Mouse (Mus musculus) ovary, postnatal 14 days (tissue): ENCODE results near the gene Grk6.

Experiments
- DNase-seq: peaks from one replicate; pipeline ENCODE4 v3.0.0; 2022; ENCODE audit warnings: low spot score

Grk6 gene

GRCm38 (mm10) chr13:55484520-55485088, 39.7 kb downstream of the Grk6 start:
- no peak for DNase-seq

DNA sequence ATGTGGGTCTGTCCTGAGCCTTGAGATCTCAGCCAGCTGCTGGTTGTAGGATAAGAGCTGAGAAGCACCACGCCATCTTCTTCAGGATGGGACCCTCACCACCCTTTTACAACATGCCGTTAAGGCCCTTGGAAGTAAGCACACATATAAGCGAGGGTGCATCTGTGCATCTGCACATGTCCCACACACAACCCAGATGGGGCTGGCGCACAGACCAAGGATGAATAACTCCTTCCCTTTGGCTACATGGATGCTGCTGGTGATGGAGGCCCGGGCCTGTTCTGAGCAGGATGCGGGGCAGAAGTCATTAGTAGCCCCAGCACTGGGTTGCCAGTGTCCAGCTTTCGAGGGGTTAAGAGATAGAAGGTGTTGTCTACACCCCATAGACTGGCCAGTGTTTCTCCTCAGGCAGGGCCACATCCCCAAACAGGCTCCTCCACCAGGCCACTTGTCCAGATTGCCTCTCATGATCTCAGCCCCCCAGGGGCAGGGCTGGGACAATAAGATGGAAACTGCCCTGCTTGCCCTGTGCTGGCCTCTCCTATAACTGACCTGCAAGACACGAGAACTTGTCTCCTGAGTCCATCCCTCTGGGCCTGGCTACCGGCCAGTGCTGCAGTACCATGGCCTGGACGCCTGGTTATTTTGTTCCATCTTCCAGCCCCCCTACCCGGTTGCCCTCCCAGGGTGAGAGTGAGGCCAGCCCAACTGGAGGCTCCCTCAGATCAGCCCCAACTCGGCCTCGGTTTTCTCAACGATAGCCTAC, 41.3 kb downstream of the Grk6 start:
- DNase-seq = no peak

- DNase-seq = no peak
Observed at GRCm38 (mm10) chr13:55486916-55487577, 42.2 kb downstream of the Grk6 start.

DNA sequence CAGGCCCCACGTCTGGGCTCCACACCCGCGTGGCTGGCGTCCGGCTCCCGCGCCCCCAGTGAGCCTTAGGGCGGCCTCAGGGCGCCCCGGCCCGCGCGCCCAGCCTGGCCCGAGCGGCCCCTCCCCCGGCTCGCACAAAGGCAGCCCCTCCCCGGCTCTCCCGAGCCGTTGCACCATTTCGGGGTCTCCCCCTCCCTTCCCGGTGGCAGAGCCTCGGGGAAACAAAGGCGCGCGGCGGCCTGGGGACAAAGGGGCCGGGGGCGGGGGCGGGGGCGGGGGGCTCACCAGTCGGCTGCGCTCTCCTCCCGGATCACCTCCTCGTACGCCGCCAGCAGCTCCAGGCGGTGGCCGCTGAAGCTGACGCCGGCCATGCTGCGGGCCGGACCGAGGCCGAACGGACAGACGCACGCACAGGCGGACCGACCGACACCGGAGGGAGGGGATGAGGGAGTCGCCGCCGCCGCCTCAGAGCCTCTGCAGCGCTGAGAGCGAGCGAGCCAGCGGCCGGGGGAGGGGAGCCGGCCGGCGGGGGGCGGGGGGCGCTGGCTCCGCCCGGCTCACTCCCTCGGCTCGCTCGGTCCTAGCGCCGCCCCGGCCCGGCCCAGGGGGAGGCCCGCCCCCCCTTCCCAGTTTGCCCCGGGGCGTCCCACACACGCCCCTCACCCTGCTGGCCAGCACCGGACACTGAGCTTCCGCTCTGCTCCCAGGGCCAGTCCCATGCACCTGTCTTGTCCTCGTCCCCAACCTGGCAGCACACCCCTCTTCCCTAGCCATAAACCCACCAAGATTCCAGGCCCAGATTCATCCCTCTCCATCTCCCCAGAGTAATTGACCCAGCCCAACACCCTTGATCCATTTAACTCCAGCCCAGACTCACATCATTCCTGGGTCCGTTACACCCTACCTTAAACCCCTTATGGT, 43.0 kb downstream of the Grk6 start, which contains the start of gene Dbn1:
Gene Dbn1 (minus strand): TSS at position 534 of the 921 bp plus-strand sequence.
- no peak for DNase-seq

DNA sequence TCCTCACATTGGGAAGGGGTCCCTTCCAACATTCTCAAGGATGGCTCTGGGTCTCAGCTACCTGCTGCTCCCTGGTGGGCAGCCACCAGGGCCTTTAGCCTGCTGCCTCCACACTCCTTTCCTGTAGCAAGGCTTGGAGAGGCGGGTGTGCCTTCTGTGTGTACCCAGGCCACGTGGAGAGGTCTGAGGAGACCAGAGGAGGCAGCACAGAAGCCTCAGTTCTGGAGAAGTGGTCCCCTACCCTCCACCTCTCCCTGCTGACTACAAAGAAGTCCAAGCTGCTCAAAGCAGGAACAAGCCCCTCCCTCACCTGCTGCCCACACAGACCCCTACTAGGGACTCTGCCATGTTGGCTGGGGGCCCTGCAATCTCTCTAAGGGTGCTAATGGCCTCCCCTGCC, 49.4 kb downstream of the Grk6 start:
- no peak for DNase-seq

- no peak for DNase-seq
Observed at GRCm38 (mm10) chr13:55494883-55495621, 50.2 kb downstream of the Grk6 start.

DNA sequence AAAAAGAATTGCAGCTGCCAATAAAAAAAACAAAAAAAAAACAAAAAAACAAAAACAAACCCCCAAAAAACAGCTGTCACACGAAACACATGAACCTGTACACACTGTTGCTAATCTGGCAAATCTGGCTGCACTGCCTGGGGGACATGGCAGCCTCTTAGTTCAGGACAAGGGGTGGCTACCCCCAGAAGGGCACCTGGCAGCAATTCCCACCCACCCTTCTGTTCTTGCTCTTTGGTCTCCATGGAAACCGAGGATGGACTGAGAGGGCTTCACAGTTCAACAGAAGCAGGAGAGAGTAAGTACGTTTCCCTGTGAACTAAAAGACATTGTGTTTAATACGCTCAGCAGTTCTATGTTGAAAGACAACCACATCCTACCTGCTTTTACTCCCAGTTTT, 50.8 kb downstream of the Grk6 start:
- DNase-seq = no peak

DNA sequence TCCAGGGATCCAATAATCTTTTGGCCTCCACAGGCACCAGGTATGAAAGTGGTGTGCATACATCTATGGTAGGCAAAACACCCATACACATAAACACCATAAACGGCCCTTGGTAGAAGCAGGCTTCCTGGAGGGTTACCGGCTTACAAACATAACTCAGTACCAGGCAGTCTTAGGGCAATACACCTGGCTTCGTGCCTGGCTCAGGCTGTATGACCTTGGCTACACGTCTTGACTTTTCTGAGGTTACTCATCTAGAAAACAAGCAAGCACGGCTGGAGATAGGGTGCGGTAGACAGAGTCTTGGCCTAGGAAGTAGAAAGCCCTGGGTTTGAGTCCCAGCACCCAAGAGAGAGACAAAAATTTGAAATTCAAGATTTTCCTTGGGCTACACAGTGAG, 51.8 kb downstream of the Grk6 start:
- DNase-seq = no peak

DNA sequence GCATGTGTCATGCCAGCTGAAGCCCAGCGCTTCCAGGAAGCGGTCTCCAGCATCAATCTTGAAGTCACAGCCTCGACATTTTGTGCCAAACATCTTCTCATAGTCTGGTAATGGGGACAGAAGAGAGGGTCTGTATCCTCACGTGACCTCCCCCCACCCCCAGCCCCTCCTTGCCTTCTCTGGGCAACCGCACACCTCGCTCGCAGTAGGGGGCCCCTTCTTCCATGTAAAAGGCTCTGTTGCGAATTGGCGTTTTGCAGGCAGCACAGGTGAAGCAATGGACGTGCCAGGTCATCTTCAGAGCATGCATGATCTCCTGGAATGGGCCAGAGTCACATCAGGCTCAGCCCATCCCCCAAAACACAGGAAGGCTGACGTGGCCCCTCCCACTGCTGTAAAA, 54.0 kb downstream of the Grk6 start:
- DNase-seq = no peak

- DNase-seq = no peak
Observed at GRCm38 (mm10) chr13:55500575-55500974, 55.7 kb downstream of the Grk6 start.

- no peak for DNase-seq
Observed at GRCm38 (mm10) chr13:55502405-55502804, 57.5 kb downstream of the Grk6 start.

DNA sequence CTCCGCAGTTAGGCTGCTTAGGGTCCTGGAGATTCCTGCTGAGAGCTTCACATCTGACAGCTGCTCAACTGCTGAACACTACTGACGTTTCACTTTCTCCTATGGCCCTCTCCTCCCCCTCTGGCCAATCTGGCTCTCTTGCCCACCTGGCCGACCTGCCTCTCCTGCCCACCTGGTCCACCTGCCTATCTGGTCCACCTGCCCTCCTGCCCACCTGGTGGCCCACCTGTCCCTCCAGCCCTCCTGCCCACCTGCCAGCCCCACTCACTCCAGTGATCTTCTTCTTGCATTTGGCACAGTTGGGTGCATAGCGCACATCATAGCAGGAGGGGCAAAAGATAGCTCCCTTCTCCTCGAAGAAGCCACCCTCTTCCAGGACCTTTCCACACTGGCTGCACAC, 59.5 kb downstream of the Grk6 start:
- DNase-seq = no peak

- no peak for DNase-seq
Observed at GRCm38 (mm10) chr13:55505810-55506209, 60.9 kb downstream of the Grk6 start.

DNA sequence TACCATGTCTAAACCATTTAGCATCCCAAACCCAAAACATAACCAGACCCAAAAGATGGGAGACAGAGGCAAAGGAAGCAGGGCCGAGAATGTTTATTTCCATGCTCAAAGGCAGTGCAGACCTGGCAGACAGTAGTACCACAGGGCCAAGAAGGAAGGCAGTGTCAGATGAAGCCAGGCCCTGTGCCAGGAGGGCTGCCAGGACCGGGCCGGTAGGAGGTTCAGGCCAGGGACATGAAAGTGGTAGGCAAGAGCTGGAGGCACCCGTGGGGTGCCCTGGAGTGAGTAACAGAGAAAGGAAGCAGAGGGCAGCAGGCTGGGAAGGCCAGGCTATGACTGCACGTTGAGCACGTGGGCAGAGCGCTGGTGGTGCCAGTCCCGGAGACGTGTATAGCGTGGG, 61.8 kb downstream of the Grk6 start:
- no peak for DNase-seq

GRCm38 (mm10) chr13:55507877-55508276, 63.0 kb downstream of the Grk6 start:
- DNase-seq = no peak

- no peak for DNase-seq
Observed at GRCm38 (mm10) chr13:55508531-55508930, 63.7 kb downstream of the Grk6 start.

GRCm38 (mm10) chr13:55510332-55510667, 65.4 kb downstream of the Grk6 start:
- no peak for DNase-seq
